Mouse (Mus musculus) gastrocnemius, adult 8-10 months (tissue): ENCODE measurements around the gene Vps13d. TPM values are rescaled to one million over a fixed set of nuclear protein-coding genes. Genes with fewer than 3 reads are reported as not detected.
A peak's percentile ranks its signal among the peaks of the same experiment; 100 is the strongest.

Experiments
- DNase-seq, 2 experiments: peaks; one replicate each; pipeline ENCODE4 v3.0.0; 2022; ENCODE audit warnings: low spot score in 2 of 2
- total RNA-seq, 4 experiments: library from RNA; stranded (reverse); gene quantifications; 2 replicates each; pipeline ENCODE4 v1.2.4; 2022

Vps13d gene
- total RNA-seq, 4 experiments from 2014 or later: 32.5 to 42.0 (median 36.7) TPM

- peak in 1 of 2 experiments; percentile 17 for DNase-seq
Observed at GRCm38 (mm10) chr4:144980811-144981551, 213.8 kb downstream of the Vps13d start.

- no peak for DNase-seq
Observed at GRCm38 (mm10) chr4:144980110-144980509, 214.7 kb downstream of the Vps13d start.

DNA sequence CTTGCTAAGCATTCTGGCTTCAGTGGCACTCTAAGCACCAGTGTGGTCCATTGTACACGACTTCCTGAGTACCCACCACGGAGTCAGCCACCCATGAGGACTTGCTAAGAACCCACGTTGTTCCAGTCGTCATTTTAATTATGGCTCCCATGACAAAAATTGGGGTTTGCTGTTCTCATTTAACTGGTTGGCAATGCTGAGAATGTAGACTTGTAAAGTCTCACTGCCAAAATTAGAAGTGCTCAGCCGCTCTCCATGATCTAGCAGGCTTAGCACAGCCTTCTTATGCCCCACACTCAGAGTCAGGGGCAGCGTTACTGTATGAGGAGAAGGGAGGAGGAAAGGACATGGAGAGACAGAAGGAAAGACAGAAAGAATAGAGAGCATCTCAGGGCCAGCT lies 216.8 kb downstream of the Vps13d start:
- no peak for DNase-seq

GRCm38 (mm10) chr4:144977057-144977456 lies 217.7 kb downstream of the Vps13d start:
- DNase-seq: no peak

GRCm38 (mm10) chr4:144975505-144975904 lies 219.3 kb downstream of the Vps13d start:
- no peak for DNase-seq

DNA sequence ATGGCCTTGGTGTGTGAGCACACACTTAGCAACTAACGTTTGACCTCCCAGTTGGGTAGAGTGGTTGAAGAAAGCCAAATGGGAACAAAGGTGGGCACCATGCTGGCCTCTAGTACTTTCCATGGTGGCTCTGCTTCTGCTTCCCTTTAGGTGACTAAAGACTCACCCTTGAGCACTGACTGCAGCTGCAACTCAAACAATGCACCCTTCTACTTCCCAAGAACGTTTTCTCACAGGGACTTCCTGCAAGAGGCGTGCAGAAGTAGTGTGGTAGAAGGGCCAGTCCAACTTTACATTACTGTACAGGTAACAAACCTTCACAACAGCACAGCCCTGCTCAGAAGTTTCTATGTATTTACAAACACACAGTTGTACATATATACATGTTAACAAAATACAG lies 220.3 kb downstream of the Vps13d start:
- no peak for DNase-seq

DNA sequence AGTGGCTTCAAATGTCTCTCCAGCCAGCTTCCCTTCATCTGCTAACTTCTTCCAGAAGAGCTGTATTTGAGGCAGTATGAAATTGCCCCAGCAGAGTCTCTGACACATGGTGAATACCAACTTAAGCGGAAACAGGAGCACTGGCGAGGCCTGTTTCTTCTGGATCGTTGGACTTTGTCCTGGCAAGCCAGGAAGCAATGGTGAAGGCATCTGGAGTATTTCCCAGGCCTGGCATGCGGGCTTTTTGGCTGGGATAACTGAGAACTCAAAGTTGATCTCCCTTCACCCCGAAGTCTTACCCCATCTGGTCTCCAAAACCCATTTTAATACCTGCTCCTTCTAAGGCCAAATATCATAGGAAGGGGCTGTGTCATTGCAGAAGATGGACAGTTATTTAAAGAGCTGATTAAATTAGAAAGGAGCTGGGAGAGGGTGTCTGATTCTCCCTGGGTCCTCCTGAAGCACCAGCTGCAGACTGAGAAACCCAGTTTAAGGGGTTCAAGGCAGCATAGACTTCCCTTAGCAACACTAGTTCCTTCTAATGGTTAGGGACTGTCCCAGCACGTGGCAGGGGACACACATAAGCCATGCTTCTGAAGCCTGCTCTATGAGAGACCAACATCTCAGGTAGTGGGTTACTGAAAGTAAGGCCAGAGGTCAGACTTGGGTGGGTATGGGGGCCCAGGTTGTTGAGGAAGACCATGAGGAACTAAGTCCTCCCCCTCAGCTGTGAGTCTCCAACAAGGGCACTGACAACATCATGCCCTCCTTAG lies 221.7 kb downstream of the Vps13d start:
- DNase-seq: peak in 1 of 2 experiments; percentile 36

GRCm38 (mm10) chr4:144971048-144971447 lies 223.8 kb downstream of the Vps13d start:
- DNase-seq: no peak

- no peak for DNase-seq
Observed at GRCm38 (mm10) chr4:144969030-144969429, 225.8 kb downstream of the Vps13d start.

- no peak for DNase-seq
Observed at GRCm38 (mm10) chr4:144968371-144968770, 226.4 kb downstream of the Vps13d start.

- no peak for DNase-seq
Observed at GRCm38 (mm10) chr4:144965255-144965654, 229.6 kb downstream of the Vps13d start.

- no peak for DNase-seq
Observed at GRCm38 (mm10) chr4:144961696-144962095, 233.1 kb downstream of the Vps13d start.

- no peak for DNase-seq
Observed at GRCm38 (mm10) chr4:144961232-144961631, 233.6 kb downstream of the Vps13d start.

DNA sequence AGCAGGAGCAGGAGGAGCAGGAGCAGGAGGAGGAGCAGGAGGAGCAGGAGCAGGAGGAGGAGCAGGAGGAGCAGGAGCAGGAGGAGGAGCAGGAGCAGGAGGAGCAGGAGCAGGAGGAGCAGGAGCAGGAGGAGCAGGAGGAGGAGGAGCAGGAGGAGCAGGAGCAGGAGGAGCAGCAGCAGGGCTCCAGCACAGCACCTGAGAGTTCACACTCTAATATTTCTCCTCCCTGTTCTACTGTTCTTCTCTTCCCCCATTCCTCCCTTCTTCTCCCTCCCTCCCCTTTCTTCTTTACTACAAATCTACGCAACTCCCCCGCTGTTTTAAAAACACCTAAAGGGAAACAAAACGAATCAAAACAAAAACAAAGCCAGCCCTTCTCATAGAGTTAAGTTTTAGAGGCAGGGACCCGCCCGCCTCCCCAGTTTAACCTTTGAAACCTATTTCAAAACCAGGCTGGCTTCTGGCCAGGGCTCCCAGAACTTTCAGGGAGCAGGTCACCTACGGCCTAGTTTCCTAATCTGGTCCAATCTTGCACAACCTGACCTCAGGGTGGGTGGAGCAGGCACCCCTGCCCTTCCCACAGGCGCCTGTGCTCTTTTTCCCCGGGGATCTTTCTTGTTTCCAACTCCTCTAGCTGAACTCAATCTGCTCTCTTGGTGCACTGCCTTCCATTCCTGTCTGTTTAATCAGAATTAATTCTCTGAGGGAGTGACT lies 234.5 kb downstream of the Vps13d start:
- DNase-seq: peak; percentile 30 to 62

- DNase-seq: no peak
Observed at GRCm38 (mm10) chr4:144957721-144958120, 237.1 kb downstream of the Vps13d start.

DNA sequence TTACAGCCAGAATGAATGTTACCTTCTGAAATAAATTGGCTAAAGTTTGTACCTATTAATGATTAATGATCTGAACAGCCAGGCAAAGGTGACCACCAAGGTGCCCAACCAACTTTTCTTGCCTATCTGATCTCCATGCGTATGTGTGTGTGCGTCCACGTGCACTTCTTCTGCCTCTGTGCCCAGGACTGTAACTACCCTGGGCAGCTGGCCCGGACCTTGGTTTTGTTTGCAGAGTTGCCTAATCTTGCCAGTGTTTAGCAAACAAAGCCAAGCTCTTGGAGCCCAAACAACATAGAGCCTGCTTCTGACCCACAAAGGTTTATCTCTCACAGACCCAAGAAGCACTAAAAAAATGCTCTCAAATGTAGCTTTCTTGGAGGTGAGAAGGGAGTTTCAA lies 237.6 kb downstream of the Vps13d start:
- DNase-seq: no peak

DNA sequence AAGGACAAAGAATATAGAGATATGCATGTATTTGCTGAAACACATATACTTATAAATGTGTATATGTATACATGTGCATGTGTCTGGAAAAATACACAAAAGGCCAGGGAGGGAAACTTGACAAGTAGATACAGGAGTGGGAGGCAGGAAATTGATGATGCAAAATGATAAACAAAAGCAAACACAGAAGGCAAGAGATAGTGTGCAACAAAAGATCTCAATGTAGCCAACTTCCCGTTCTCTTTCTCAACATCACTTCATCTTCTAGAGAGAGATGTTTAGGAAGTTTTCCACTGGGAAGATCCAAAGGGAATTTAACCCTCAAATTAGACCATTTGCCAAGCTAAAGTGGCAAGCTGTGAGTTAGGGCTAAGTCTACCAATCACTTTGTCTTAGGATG lies 238.5 kb downstream of the Vps13d start:
- no peak for DNase-seq

DNA sequence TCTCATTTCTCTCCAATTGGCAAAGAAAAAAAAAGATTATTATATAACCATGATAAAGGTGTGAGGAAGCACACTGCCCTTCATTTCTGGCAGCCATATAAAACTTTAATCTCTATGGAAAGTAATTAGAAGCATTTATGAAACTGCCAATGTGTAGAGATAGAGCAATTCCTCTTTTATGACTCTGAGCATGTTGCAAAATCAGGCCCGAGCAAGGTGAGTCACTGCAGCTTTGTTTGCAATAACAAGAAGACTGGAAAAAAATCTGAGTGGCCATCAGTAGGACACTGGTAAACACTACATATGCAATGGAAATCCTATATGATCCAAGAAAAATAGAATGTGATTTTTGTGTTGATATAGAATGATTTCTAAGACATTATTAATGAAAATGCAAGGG lies 238.9 kb downstream of the Vps13d start:
- no peak for DNase-seq

DNA sequence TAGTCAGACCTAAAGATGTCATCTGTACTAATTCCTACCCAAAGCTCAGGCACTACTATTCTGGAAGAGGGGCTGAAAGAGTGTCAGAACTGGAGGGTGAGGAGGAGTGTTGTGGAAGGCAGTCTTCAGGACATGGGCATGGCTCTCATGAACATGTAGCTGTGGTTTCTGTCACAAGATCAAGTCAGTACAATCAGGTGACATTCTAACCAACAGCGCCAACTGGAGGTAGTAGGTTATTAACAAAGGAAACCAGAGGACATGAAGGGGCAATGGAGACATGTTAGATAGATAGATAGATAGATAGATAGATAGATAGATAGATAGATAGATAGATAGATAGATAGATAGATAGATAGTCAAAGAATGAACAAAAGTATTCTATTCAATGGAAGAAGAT lies 241.4 kb downstream of the Vps13d start:
- no peak for DNase-seq

DNA sequence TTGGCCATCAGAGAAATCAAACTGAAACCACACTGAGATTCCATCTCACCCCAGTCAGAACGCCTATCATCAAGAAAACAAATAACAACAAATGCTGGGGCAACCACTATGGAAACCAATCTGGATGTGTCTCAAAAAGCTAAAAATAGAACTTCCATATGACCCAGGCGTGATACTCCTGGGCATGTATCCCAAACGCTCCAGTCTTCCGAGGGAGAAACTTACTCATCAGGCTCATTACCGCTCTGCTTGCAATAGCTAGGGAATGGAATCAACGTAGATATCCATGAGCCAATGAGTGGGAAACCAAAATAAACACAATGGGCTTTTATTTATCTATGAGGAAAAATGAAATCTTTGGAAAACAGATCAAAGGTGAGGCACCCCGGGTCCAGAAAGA lies 242.9 kb downstream of the Vps13d start:
- DNase-seq: peak in 1 of 2 experiments; percentile 37

DNA sequence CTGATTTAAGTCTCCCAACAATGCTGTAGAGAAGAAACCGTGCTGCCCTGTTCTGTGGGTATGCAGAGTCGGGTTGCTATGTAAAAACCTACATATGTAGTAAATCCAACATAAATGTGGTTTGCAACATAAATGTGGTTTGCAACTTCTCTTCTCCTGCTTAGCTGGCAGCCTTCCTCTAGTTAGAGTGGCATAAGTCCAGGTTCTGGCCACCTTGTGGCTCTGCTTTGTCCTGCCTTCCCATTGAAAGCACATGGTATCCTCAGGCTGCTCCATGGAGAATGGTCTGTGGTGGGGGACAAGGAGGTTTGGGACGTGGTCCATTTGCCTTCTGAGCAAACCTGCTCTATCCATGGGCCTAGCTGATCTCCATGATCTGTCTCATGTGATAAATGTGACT lies 243.9 kb downstream of the Vps13d start:
- no peak for DNase-seq

DNA sequence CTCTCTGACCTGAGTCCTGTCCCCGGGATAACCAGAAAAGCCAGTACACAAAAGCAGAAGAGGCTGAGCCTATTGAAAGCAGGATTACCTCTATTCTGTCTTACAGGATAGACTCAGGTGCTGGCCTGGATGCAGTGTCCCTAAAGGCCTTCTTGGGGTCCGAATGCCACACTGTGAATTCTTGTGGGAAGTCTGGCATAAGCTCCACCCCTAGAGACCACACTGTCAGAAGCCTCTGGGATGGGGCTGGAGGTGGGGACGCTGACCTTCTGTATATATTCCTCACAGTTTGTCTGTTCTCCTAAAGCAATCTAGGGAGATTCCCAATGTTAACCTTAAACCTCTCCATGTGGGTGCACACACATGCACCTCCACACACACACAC lies 244.5 kb downstream of the Vps13d start:
- DNase-seq: no peak
